Mouse (Mus musculus) lung, adult 2 months (tissue): Measurements from ENCODE around the gene Cdca7l.
"Not testable (repeated sequence)": the region's sequence is repeated elsewhere in the genome, so short reads cannot be mapped to it uniquely, and the experiment has no call there.

Experiments
- CTCF ChIP-seq: fragments of 200-500 bp; IDR thresholded peaks from 2 replicates; pipeline ENCODE4 v1.5.1; 2011; ENCODE audit warnings: mild to moderate bottlenecking, low read length, control low read depth; ENCODE audit not compliant: insufficient read depth
- POLR2A ChIP-seq: fragments of 200-500 bp; IDR thresholded peaks from 2 replicates; pipeline ENCODE4 v1.6.1; 2011; ENCODE audit warnings: low read depth, mild to moderate bottlenecking, control low read depth, low read length, borderline replicate concordance; ENCODE audit errors: extremely low read depth

DNA sequence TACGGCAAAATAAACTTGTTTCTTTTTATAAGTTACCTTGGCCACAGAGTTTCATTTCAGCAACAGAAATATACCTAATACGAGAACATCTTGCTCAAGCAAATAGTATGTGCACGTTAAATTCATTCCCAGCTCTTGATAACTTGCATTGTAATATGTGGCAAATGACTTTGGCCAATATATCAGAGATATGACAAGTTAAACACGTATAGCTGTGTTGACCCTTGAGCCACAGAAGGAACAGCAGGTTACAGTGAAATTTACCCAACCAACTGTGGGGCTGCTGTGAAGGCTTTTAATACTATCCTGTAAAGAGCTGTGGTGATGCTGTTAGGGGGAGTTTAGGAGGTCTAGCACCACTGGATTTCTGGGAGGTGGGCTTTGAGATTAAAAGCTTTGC lies 96.7 kb downstream of the Cdca7l start:
- TF ChIP-seq CTCF, POLR2A: not testable (repeated sequence)
